Mouse (Mus musculus) ES-E14 (cell line): ENCODE measurements around the gene Skap1. TPM values are rescaled to one million over a fixed set of nuclear protein-coding genes. Genes with fewer than 3 reads are reported as not detected.
A peak's percentile ranks its signal among the peaks of the same experiment; 100 is the strongest.

Experiments used
- DNase-seq: peaks from one replicate; pipeline ENCODE4 v3.0.0-alpha.2; 2013; ENCODE audit warnings: low read depth, low spot score
- H3K27ac ChIP-seq: 2 replicates; pipeline ENCODE4 v1.5.1; 2012; ENCODE audit warnings: low read depth, mild to moderate bottlenecking, low read length, moderate library complexity, mixed read lengths; ENCODE audit not compliant: poor library complexity, insufficient read depth, severe bottlenecking
- H3K36me3 ChIP-seq: 2 replicates; pipeline ENCODE4 v1.6.1; 2012; ENCODE audit warnings: mild to moderate bottlenecking, low read length, moderate library complexity, mixed read lengths; ENCODE audit not compliant: control insufficient read depth, poor library complexity, insufficient read depth, severe bottlenecking
- H3K4me1 ChIP-seq, 2 experiments: fragments of 150-350 bp in 1 of 2; sonication (generic) in 1 of 2; 2 replicates each; pipeline ENCODE4 v1.6.1; 2012; ENCODE audit warnings: low read length in 2 of 2, mild to moderate bottlenecking in 1 of 2, mixed read lengths in 1 of 2; ENCODE audit not compliant: control insufficient read depth in 2 of 2, insufficient read depth in 2 of 2, poor library complexity in 1 of 2
- H3K4me3 ChIP-seq, 2 experiments: fragments of 150-350 bp in 1 of 2; sonication (generic) in 1 of 2; 2 replicates each; pipeline ENCODE4 v1.5.1; 2012; ENCODE audit warnings: low read length in 2 of 2, low read depth in 1 of 2, mild to moderate bottlenecking in 1 of 2, mixed read lengths in 1 of 2; ENCODE audit not compliant: insufficient read depth in 1 of 2, poor library complexity in 1 of 2, severe bottlenecking in 1 of 2
- H3K9ac ChIP-seq: 2 replicates; pipeline ENCODE4 v1.6.1; 2012; ENCODE audit warnings: low read depth, mild to moderate bottlenecking, low read length, mixed read lengths; ENCODE audit not compliant: poor library complexity, insufficient read depth, severe bottlenecking
- H3K9me3 ChIP-seq: fragments of 150-350 bp; sonication (generic); 2 replicates; pipeline ENCODE4 v1.6.1; 2012; ENCODE audit warnings: low read depth, mild to moderate bottlenecking, low read length; ENCODE audit not compliant: control insufficient read depth, insufficient read depth
- CHD2 ChIP-seq: IDR thresholded peaks from 2 replicates; pipeline ENCODE4 v1.6.1; 2014; ENCODE audit warnings: mild to moderate bottlenecking, low read depth, low read length, inconsistent platforms
- HCFC1 ChIP-seq: IDR thresholded peaks from 2 replicates; pipeline ENCODE4 v1.6.1; 2012; ENCODE audit warnings: low read length, inconsistent platforms, borderline replicate concordance; ENCODE audit not compliant: insufficient read depth
- MAFK ChIP-seq: IDR thresholded peaks from 2 replicates; pipeline ENCODE4 v1.6.1; 2014; ENCODE audit warnings: mild to moderate bottlenecking, low read depth, low read length, inconsistent platforms; ENCODE audit not compliant: insufficient read depth
- ZC3H11A ChIP-seq: IDR thresholded peaks from 2 replicates; pipeline ENCODE4 v1.6.1; 2012; ENCODE audit warnings: low read depth, mild to moderate bottlenecking, inconsistent platforms, low read length, borderline replicate concordance
- ZNF384 ChIP-seq: IDR thresholded peaks from 2 replicates; pipeline ENCODE4 v1.6.1; 2012; ENCODE audit warnings: low read depth, low read length, inconsistent platforms
- in situ Hi-C, 2 experiments: fragments of 600-800 bp; cut with MboI; formaldehyde crosslinking; loops; one replicate each; pipeline ENCODE4 v1.15.1; 2025; ENCODE audit warnings: low sequenced_read_pairs in 2 of 2, inconsistent platforms in 1 of 2; ENCODE audit not compliant: unreplicated experiment in 2 of 2
- total RNA-seq: library from RNA; depleted of rRNA; stranded (reverse); fragments of 300-350 nt; gene quantifications from 2 replicates; pipeline ENCODE4 v1.2.3, GENCODE M21; 2012

Gene Skap1
- total RNA-seq, 1 experiment, result 0.40 TPM

DNA sequence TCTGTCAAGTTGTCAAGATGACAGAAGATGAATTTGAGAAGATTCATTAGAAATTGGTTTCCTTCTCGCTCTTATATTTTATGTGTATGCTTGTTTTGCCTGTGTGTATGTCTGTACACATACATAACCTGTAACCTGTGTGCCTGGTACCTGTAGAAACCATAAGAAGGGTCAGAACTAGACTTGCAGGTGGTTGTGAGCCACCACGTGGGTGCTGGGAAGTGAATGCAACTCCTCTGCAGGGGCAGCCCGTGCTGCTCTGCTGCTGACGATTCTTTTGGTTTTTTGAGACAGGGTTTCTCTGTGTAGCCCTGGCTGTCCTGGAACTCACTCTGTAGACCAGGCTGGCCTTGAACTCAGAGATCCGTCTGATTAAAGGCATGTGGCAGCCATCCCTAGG lies 21.9 kb upstream of the Skap1 start:
- Histone ChIP-seq H3K9me3 (no peaks in the 10 kb centered on the region), H3K4me1 (peaks cover 0 to 2% of the 10 kb centered on the region in 2 experiments; a peak in 1 of 4 replicates), H3K36me3 (no peaks in the 10 kb centered on the region), H3K27ac (no peak overlapping the region), H3K9ac (no peak overlapping the region), H3K4me3 (no peak overlapping the region)
- TF ChIP-seq MAFK (no peak), ZC3H11A (no peak), CHD2 (no peak), HCFC1 (no peak), ZNF384 (no peak)
- in situ Hi-C loops, result no loop called here
- DNase-seq, result no peak

DNA sequence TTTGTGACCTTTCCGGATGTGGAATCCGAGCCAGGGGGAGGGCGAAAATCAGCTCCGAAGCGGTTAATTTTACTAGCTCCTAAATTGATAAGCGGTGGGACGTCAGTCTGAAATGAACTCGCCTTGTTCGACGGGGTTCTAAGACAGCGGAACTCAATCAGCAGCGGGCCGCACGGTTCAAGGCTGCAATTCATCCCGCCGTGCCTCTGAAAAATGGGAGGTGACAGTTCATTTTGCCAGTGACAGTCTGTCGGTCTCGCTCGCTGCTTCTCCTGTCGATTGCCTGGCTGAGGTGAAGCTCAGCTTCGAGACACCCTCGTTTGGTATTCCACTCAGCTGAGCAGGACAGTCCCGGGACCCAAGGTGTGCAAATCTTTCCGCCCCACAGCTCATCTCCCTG lies 16.5 kb upstream of the Skap1 start:
- peak overlapping the region; percentile 7; the same call in 1 of the 2 replicates for H3K9ac ChIP-seq
- H3K4me3 ChIP-seq, result peak overlapping the region; percentile 29 to 38; a peak in 3 of 4 replicates
- no peaks in the 10 kb centered on the region for H3K9me3 ChIP-seq
- no peaks in the 10 kb centered on the region for H3K36me3 ChIP-seq
- DNase-seq, result no peak
- TF ChIP-seq ZNF384 (no peak), HCFC1 (no peak), ZC3H11A (no peak), CHD2 (no peak), MAFK (no peak)
- in situ Hi-C loops, result no loop called here
- H3K4me1 ChIP-seq, result peaks cover 0 to 5% of the 10 kb centered on the region in 2 experiments; a peak in 1 of 4 replicates
- H3K27ac ChIP-seq, result no peak overlapping the region

DNA sequence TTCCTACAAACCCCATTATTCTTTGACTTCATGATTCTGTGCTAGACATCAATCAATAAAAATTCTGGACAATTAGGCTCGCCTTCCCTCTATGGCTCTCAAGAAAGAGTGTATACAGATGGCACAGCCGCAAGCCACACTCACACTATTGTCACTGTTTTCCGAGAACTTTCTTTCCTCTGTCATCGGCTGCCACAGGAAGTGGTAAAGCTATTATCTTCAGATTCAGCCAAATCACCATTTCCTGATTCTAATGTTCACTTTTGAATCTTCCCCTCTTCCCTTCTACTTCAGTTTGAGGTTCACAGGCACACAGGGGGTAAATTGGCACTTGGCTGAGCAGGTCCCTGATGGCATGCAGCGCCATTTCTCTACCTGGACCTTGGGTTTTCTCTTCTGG lies 9.3 kb upstream of the Skap1 start:
- Histone ChIP-seq H3K36me3 (no peaks in the 10 kb centered on the region), H3K27ac (no peak overlapping the region), H3K9ac (no peak overlapping the region), H3K4me1 (no peaks in the 10 kb centered on the region), H3K9me3 (no peaks in the 10 kb centered on the region), H3K4me3 (no peak overlapping the region)
- no peak for TF ChIP-seq CHD2
- no peak for TF ChIP-seq ZC3H11A
- TF ChIP-seq HCFC1, result no peak
- TF ChIP-seq MAFK, result no peak
- no peak for TF ChIP-seq ZNF384
- in situ Hi-C loops, result no loop called here
- no peak for DNase-seq

DNA sequence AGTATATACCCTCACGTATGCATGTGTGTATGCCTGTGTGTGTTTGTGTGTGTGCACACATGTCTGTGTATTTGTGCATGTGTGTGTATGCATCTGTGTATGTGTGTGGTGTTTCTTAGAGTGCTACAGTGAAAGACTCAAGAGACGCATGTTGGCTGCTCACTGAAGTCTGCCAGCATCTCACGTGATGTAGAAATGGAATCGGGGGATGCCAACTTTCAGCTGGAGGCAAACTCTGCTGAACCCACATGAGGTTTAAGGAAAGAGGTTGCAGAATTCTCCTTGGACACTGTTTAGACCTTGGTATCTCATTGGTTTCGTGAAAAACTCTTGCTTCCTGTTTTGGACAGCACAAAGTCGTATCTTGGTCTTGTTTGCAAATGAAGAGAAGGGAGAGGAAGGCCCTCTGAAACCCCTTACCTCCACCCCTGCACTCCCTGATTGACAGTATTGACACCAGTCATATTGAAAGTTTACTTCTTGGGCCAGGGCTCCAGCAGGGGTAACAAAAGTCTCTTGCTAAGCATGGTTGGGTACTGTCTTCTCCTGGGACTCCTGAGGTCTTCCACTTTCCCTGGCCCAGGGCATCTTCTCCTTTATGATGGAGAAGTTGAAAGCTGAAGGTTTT lies 8.6 kb upstream of the Skap1 start:
- no peaks in the 10 kb centered on the region for H3K36me3 ChIP-seq
- H3K27ac ChIP-seq, result no peak overlapping the region
- no peaks in the 10 kb centered on the region for H3K4me1 ChIP-seq
- TF ChIP-seq ZNF384 (no peak), HCFC1 (no peak), CHD2 (no peak), ZC3H11A (no peak), MAFK (no peak)
- in situ Hi-C loops, result no loop called here
- no peak overlapping the region for H3K9ac ChIP-seq
- H3K9me3 ChIP-seq, result no peaks in the 10 kb centered on the region
- no peak overlapping the region for H3K4me3 ChIP-seq
- DNase-seq, result no peak
